Mouse (Mus musculus) liver, embryonic 15.5 days (tissue): ENCODE measurements around the gene Gins1. TPM values are rescaled to one million over a fixed set of nuclear protein-coding genes. Genes with fewer than 3 reads are reported as not detected.

ENCODE experiments used
- ATAC-seq: fragments of 200-750 bp; cut with Nextera tagmentation; 2 replicates; pipeline ENCODE4 v1.8.0; 2017; ENCODE audit warnings: moderate number of reproducible peaks, mild to moderate bottlenecking, moderate library complexity; ENCODE audit not compliant: insufficient read depth
- H3K27ac ChIP-seq: fragments of 300-500 bp; sonication (generic); replicated peaks from 2 replicates; pipeline ENCODE4 v1.5.1; 2015; ENCODE audit warnings: mild to moderate bottlenecking, inconsistent platforms
- H3K27me3 ChIP-seq: fragments of 300-500 bp; sonication (generic); 2 replicates; pipeline ENCODE4 v1.6.1; 2015; ENCODE audit warnings: mild to moderate bottlenecking, inconsistent platforms
- H3K36me3 ChIP-seq: fragments of 300-500 bp; sonication (generic); replicated peaks from 2 replicates; pipeline ENCODE4 v1.6.1; 2015; ENCODE audit warnings: moderate library complexity, mild to moderate bottlenecking, inconsistent platforms
- H3K4me1 ChIP-seq: fragments of 300-500 bp; sonication (generic); replicated peaks from 2 replicates; pipeline ENCODE4 v1.6.1; 2015; ENCODE audit warnings: inconsistent platforms
- H3K4me2 ChIP-seq: fragments of 300-500 bp; sonication (generic); 2 replicates; pipeline ENCODE4 v1.6.1; 2015; ENCODE audit warnings: moderate library complexity, mild to moderate bottlenecking, inconsistent platforms
- H3K4me3 ChIP-seq: fragments of 300-500 bp; sonication (generic); replicated peaks from 2 replicates; pipeline ENCODE4 v1.5.1; 2015; ENCODE audit warnings: mild to moderate bottlenecking, inconsistent platforms
- H3K9ac ChIP-seq: fragments of 300-500 bp; sonication (generic); 2 replicates; pipeline ENCODE4 v1.6.1; 2015; ENCODE audit warnings: moderate library complexity, mild to moderate bottlenecking, inconsistent platforms
- H3K9me3 ChIP-seq: fragments of 300-500 bp; sonication (generic); replicated peaks from 2 replicates; pipeline ENCODE4 v1.6.1; 2016; ENCODE audit warnings: inconsistent platforms
- WGBS: fragments of 180-500 bp; shearing (Covaris S2); methylation state at CpG from one replicate; pipeline ENCODE4 v1.1.7; 2015; ENCODE audit warnings: mixed read lengths; ENCODE audit not compliant: insufficient replicate concordance; 5-methylcytosine and 5-hydroxymethylcytosine counted together
- polyA plus RNA-seq: library from polyadenylated mRNA; unstranded; fragments of >200 nt; fragmentation: Nextera tagmentation; extraction: Ambion mirVana; gene quantifications from 2 replicates; pipeline ENCODE4 v1.2.1, GENCODE M21; 2015

Gene Gins1
- polyA plus RNA-seq, 1 experiment from 2014 or later: 31.7 TPM

DNA sequence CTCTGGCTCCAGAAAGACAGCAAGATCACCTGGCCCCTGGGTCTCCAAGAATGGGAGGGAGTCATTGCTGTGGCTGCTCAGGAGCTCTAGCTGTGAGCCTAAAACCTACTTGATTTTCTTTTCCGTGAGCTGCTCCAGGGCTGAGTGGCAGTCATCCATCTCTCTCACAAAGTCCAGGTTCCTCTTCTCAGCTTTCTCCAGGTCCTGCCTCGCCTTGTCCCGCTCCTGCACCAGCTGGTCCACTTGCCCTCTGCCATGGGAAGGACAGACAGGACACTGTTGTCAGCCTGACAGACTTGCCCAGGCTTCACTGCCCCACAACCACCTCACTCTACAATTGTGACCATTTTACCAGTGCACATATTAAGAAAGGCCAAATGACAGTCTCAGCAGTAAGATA lies 58.0 kb downstream of the Gins1 start:
- H3K4me1 ChIP-seq: no peaks in the 10 kb centered on the region
- H3K27ac ChIP-seq: no peak overlapping the region
- H3K9me3 ChIP-seq: no peaks in the 10 kb centered on the region
- H3K27me3 ChIP-seq: no peaks in the 10 kb centered on the region
- H3K4me3 ChIP-seq: no peak overlapping the region
- no peak overlapping the region for H3K9ac ChIP-seq
- ATAC-seq: no peak
- 82% methylated on average over 3 of the region's 3 CpGs for WGBS
- H3K36me3 ChIP-seq: peaks cover 63% of the 10 kb centered on the region
- no peak overlapping the region for H3K4me2 ChIP-seq

DNA sequence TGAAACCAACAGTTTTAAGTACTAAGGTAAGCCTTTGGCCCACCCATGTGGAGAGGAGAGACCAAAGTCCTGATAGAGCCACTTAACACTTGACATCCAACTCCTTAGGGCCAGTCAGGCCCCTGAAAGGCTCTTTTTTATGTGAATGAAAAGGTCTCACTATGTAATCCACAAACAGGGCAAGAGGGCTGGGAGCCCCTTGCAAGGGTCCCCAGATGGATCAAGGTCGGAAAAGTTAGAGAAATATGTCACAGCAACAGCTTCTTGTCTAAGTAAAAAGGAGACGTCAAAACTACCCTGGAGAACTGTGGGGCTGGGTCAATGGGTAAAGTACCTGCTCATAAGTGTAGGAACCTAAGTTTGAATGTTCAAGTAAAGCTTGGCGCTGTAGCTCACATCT lies 59.4 kb downstream of the Gins1 start:
- Histone ChIP-seq H3K4me3 (no peak overlapping the region), H3K9ac (no peak overlapping the region), H3K27ac (no peak overlapping the region), H3K27me3 (no peaks in the 10 kb centered on the region), H3K9me3 (no peaks in the 10 kb centered on the region), H3K4me2 (no peak overlapping the region), H3K36me3 (peaks cover 59% of the 10 kb centered on the region), H3K4me1 (no peaks in the 10 kb centered on the region)
- ATAC-seq: no peak
- WGBS: 69% methylated on average over 3 of the region's 3 CpGs

DNA sequence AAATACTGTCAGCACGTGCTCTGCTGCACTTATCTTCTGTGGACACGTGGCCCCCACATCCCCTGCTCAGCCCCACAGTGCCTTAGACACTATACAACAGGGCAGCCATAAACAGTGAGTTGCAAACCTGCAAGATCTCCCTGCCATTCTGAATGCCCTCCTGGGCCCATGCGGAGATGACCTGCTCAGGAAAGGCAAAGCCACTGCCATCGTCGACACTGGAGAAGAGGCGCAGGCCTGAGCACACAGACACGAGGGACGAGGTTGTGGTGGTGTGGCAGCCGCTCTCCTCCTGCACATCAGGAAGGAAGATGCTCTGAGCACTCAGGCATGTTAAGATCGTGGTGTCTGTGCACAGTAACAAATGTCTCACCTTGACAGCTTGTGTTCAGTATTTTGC lies 60.8 kb downstream of the Gins1 start:
- Histone ChIP-seq H3K4me2 (no peak overlapping the region), H3K9me3 (no peaks in the 10 kb centered on the region), H3K4me1 (no peaks in the 10 kb centered on the region), H3K4me3 (no peak overlapping the region), H3K27me3 (no peaks in the 10 kb centered on the region), H3K27ac (no peak overlapping the region), H3K36me3 (peaks cover 67% of the 10 kb centered on the region), H3K9ac (no peak overlapping the region)
- ATAC-seq: no peak
- 81% methylated on average over 10 of the region's 10 CpGs for WGBS

DNA sequence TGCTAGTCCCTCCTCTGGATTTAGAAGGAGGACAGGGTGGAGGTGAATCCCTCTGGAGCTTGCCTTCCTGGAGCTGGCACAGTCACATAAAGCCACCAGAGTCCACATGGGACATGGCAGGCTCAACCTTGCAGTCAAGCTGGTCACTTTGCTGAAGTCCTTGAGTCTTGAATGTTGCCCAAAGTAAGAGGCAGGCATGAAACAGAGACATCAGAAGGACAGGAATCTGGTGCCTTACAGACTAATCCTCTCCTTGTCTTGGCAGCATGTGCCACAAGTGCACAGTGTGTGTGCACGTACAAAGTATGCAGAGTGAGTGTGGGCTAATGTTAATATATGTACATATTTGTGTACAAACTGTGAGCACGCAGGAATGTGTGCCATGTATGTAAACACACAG lies 62.3 kb downstream of the Gins1 start:
- Histone ChIP-seq H3K36me3 (peaks cover 65% of the 10 kb centered on the region), H3K27me3 (no peaks in the 10 kb centered on the region), H3K9ac (no peak overlapping the region), H3K4me3 (no peak overlapping the region), H3K27ac (no peak overlapping the region), H3K4me1 (no peaks in the 10 kb centered on the region), H3K4me2 (no peak overlapping the region), H3K9me3 (no peaks in the 10 kb centered on the region)
- 87% methylated on average over 2 of the region's 2 CpGs for WGBS
- no peak for ATAC-seq

DNA sequence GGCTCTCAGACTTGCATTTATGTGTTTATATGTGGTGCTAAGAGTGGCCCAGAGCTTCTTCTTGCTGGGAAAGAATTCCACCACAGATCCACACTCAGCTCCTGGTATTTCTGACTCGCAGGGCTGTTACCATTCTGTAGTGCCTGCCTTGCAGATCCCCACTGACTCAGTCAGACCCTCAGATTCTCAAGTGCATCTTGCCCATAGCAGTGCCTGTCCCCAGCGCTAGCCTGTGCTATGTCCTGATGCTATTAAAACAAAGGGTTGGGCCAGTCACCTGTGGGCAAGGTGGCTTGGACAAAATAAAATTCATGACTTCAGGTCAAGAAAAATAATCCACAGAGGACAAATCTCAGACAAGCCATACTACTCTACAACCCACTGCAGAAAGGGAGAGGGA lies 64.0 kb downstream of the Gins1 start:
- H3K27me3 ChIP-seq: no peaks in the 10 kb centered on the region
- 95% methylated on average over 2 of the region's 2 CpGs for WGBS
- H3K4me3 ChIP-seq: no peak overlapping the region
- H3K36me3 ChIP-seq: peaks cover 72% of the 10 kb centered on the region
- no peak overlapping the region for H3K4me2 ChIP-seq
- H3K4me1 ChIP-seq: no peaks in the 10 kb centered on the region
- ATAC-seq: no peak
- no peak overlapping the region for H3K9ac ChIP-seq
- H3K27ac ChIP-seq: no peak overlapping the region
- H3K9me3 ChIP-seq: no peaks in the 10 kb centered on the region

DNA sequence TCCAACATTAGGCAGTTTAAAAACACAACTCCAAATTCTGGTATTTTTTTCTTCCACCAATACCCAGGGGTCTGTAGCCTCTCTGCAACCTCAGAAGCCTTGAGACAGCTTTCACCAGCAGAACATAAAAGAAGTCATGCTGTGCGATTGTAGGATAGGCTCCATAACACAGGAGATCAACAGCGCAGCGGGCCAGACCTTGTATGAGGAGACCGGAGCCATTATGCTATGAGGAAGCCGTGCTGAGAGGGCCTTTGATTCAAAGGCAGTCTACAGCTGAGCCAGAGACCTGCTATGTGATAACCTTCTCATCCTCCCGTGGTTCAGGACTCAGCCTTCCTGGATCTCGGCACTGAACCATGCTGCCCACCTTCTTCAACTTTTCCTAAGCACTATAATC lies 66.7 kb downstream of the Gins1 start:
- no peak for ATAC-seq
- no peaks in the 10 kb centered on the region for H3K9me3 ChIP-seq
- peaks cover 8% of the 10 kb centered on the region for H3K4me1 ChIP-seq
- no peak overlapping the region for H3K4me3 ChIP-seq
- WGBS: 87% methylated on average over 7 of the region's 7 CpGs
- peaks cover 75% of the 10 kb centered on the region for H3K36me3 ChIP-seq
- H3K27me3 ChIP-seq: no peaks in the 10 kb centered on the region
- H3K27ac ChIP-seq: no peak overlapping the region
- H3K9ac ChIP-seq: no peak overlapping the region
- no peak overlapping the region for H3K4me2 ChIP-seq

DNA sequence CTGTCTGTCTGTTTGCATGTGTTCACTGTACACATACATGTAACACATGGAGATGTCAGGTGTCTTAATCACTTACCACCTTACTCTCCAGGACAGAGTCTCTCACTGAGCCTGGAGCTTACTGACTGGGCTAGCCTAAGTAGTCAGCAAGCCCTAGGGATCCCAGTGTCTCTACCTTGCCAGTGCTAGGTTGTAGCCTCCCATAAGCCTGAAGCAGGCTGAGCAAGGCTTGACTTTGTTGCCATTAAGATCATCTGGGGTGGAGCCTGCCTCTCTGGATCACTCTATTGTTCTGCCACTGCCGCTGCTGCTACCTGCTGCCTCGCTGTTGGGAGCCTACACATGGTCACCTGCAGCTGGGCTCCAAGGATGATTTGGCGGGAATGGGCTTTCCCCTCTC lies 67.5 kb downstream of the Gins1 start:
- Histone ChIP-seq H3K4me1 (peaks cover 17% of the 10 kb centered on the region), H3K27ac (no peak overlapping the region), H3K9ac (no peak overlapping the region), H3K4me3 (no peak overlapping the region), H3K36me3 (peaks cover 70% of the 10 kb centered on the region), H3K4me2 (no peak overlapping the region), H3K9me3 (no peaks in the 10 kb centered on the region), H3K27me3 (no peaks in the 10 kb centered on the region)
- no peak for ATAC-seq
- 86% methylated on average over 3 of the region's 3 CpGs for WGBS

DNA sequence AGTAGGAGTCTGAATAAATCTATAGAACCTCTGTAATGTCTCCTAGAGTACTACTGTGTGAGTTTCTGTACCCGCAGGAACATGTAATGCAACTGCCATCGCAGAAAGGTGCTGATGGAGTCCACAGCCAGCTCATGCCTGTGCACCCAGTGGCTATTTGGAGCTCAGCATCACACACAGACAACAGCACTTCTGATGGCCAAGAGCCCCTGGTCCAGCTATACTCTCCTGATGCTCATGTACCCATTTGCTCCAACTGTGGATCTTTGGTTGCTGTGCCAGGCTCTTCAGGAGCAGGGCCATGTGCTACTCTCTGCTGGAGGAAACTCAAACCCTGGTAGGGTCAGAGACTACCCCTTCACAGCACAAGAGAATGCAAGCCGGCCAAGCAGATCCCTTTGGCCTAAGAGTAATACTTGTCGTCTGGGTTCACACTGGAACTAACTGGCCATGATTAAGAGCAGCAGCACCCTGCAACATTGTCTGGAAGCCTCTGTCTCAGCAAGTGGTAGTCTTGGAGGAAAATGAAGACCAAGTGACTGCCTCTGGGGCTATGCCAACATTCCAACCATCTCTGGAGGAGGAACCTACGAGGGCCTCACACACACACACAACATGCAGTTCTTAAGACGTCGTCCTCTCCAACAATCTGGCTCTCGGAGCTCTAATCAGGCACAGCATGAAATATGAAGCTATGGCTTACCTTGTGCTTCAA lies 68.4 kb downstream of the Gins1 start:
- H3K36me3 ChIP-seq: peaks cover 61% of the 10 kb centered on the region
- no peak overlapping the region for H3K9ac ChIP-seq
- no peak overlapping the region for H3K4me3 ChIP-seq
- no peaks in the 10 kb centered on the region for H3K27me3 ChIP-seq
- ATAC-seq: no peak
- no peaks in the 10 kb centered on the region for H3K9me3 ChIP-seq
- no peak overlapping the region for H3K27ac ChIP-seq
- no peak overlapping the region for H3K4me2 ChIP-seq
- peaks cover 25% of the 10 kb centered on the region for H3K4me1 ChIP-seq
- WGBS: 86% methylated on average over 8 of the region's 8 CpGs

DNA sequence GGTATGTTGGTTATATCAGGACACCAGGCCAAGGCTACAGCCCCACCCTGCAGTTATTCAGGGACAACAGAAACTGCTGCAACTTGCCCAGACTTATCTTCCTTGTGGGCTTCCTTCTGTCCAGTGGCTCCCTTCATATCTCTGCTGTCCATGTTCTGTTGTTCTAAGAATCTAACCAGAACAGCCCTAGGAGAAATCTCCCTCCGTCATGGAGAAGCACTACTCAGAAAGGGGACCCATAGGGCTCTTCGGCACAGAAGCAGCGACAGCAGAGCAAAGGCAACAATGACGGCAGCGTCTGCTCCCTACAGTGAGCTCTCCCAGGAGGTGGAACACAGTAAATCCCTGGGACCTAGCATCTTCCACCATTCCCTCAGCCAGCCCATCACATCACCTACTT lies 71.7 kb downstream of the Gins1 start:
- Histone ChIP-seq H3K36me3 (peaks cover 38% of the 10 kb centered on the region), H3K27me3 (no peaks in the 10 kb centered on the region), H3K9me3 (no peaks in the 10 kb centered on the region), H3K27ac (peak overlapping the region; percentile 73), H3K4me3 (no peak overlapping the region), H3K9ac (no peak overlapping the region), H3K4me1 (peaks cover 54% of the 10 kb centered on the region), H3K4me2 (peak overlapping the region; percentile 58)
- peak; percentile 88 for ATAC-seq
- 20% methylated on average over 5 of the region's 5 CpGs for WGBS

DNA sequence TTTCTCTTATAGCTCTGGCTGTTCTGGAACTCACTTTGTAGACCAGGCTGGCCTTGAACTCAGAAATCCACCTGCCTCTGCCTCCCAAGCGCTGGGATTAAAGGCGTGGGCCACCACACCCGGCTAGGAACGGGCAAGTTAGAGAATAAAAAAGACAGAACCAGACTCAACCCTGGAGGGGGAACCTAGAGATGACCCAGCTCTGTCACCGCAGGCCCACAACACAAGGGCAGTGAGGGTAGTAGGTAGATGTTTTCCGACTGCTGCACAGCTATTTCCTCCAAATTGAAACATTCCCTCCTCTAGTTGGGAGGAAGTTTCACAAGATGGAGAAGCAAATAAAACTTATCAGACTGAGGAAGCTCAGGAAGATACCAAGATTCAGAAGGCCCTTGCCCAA lies 72.5 kb downstream of the Gins1 start:
- WGBS: 71% methylated on average over 6 of the region's 6 CpGs
- Histone ChIP-seq H3K9ac (no peak overlapping the region), H3K36me3 (peaks cover 37% of the 10 kb centered on the region), H3K27me3 (no peaks in the 10 kb centered on the region), H3K4me1 (peaks cover 58% of the 10 kb centered on the region), H3K27ac (no peak overlapping the region), H3K9me3 (no peaks in the 10 kb centered on the region), H3K4me2 (peak overlapping the region; percentile 58; the same call in 1 of the 2 replicates), H3K4me3 (no peak overlapping the region)
- no peak for ATAC-seq

DNA sequence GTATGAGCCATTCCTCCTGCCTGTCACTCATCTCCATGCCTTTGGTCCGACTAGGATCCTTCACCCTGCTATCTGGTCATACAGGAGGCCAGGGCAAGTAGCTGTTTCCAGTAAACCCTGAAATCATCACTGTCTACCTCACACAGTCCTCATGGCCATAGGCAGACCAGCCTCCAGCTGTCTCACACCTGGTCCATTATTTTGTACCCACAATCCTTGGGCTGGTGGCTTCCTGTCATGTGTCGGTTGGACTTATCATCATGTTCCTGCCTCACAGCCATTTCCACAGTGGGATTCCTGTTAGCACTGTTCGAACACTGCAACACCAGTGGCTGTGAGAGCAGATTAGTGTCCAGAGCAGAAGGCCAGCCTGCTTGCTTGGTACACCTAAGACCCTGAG lies 73.6 kb downstream of the Gins1 start:
- 52% methylated on average over 3 of the region's 3 CpGs for WGBS
- no peak for ATAC-seq

More for the DNA sequence above, 73.6 kb downstream of the Gins1 start:
- Histone ChIP-seq H3K27me3 (no peaks in the 10 kb centered on the region), H3K36me3 (peaks cover 27% of the 10 kb centered on the region), H3K9me3 (no peaks in the 10 kb centered on the region), H3K4me1 (peaks cover 61% of the 10 kb centered on the region), H3K27ac (no peak overlapping the region), H3K4me3 (no peak overlapping the region), H3K4me2 (no peak overlapping the region), H3K9ac (no peak overlapping the region)
